Mouse (Mus musculus) liver, adult 2 months (tissue): Measurements from ENCODE around the gene Kat6b. TPM values are rescaled to one million over a fixed set of nuclear protein-coding genes. Genes with fewer than 3 reads are reported as not detected.

ENCODE experiments used
- DNase-seq: peaks from one replicate; pipeline ENCODE4 v3.0.0-alpha.2; 2011; ENCODE audit warnings: low read depth, low spot score; ENCODE audit errors: extremely low read depth
- H3K27ac ChIP-seq: fragments of 200-500 bp; replicated peaks from 2 replicates; pipeline ENCODE4 v1.5.1; 2012; ENCODE audit warnings: low read depth, mild to moderate bottlenecking, control low read depth, inconsistent platforms, low read length; ENCODE audit not compliant: insufficient read depth
- H3K27me3 ChIP-seq: fragments of 200-500 bp; 2 replicates; pipeline ENCODE4 v1.6.1; 2012; ENCODE audit warnings: mild to moderate bottlenecking, moderate library complexity, low read length, inconsistent platforms; ENCODE audit not compliant: control insufficient read depth, insufficient read depth
- H3K36me3 ChIP-seq: fragments of 200-500 bp; 2 replicates; pipeline ENCODE4 v1.6.1; 2012; ENCODE audit warnings: low read length, inconsistent platforms; ENCODE audit not compliant: control insufficient read depth, insufficient read depth
- H3K4me1 ChIP-seq: fragments of 200-500 bp; 2 replicates; pipeline ENCODE4 v1.6.1; 2011; ENCODE audit warnings: low read length; ENCODE audit not compliant: control insufficient read depth, insufficient read depth
- H3K4me3 ChIP-seq: fragments of 200-500 bp; 2 replicates; pipeline ENCODE4 v1.5.1; 2011; ENCODE audit warnings: low read depth, mild to moderate bottlenecking, control low read depth, low read length, moderate library complexity; ENCODE audit not compliant: insufficient read depth
- H3K79me2 ChIP-seq: fragments of 200-500 bp; 2 replicates; pipeline ENCODE4 v1.6.1; 2012; ENCODE audit warnings: inconsistent platforms, mild to moderate bottlenecking, low read length, moderate library complexity; ENCODE audit not compliant: control insufficient read depth, insufficient read depth
- H3K9ac ChIP-seq: fragments of 200-500 bp; 2 replicates; pipeline ENCODE4 v1.6.1; 2012; ENCODE audit warnings: low read depth, mild to moderate bottlenecking, control low read depth, inconsistent platforms, low read length
- CTCF ChIP-seq: fragments of 200-500 bp; IDR thresholded peaks from 2 replicates; pipeline ENCODE4 v1.5.1; 2011; ENCODE audit warnings: low read depth, low read length, control low read depth
- POLR2A ChIP-seq: fragments of 200-500 bp; IDR thresholded peaks from 2 replicates; pipeline ENCODE4 v1.6.1; 2011; ENCODE audit warnings: low read length, control low read depth; ENCODE audit not compliant: insufficient read depth; ENCODE audit errors: extremely low read depth
- WGBS: fragments of 180-500 bp; shearing (Covaris S2); methylation state at CpG from one replicate; pipeline ENCODE4 v1.1.7; 2018; 5-methylcytosine and 5-hydroxymethylcytosine counted together
- polyA plus RNA-seq: library from polyadenylated mRNA; depleted of rRNA; stranded (reverse); fragments of >200 nt; gene quantifications from 2 replicates; pipeline ENCODE4 v1.2.3, GENCODE M21; 2012
- total RNA-seq: library from RNA; depleted of rRNA; stranded (reverse); fragments of >200 nt; gene quantifications from 2 replicates; pipeline ENCODE4 v1.2.3, GENCODE M21; 2014

Gene Kat6b
- total and polyA plus RNA-seq, 2 experiments: 3.2 to 5.3 TPM

DNA sequence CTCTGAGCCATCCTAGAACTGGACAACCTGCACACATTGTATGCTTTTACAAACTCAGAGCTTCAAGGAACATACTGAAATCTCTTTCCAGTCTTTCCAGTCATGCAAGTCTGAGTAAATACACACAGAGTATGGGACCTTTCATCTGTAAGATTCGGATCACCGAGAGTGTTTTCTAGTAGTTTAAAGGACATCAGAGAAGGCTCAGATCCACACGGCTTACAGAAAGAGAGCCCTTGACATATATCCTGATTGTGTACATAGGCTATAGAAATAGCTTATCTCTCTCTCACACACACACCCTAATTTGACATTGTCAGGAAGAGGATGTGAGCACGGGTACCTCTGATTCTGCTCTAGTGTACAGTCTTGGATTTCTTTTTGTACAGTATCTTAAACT, 121.7 kb downstream of the Kat6b start:
- Histone ChIP-seq H3K79me2 (peaks cover 13% of the 10 kb centered on the region), H3K27me3 (no peaks in the 10 kb centered on the region), H3K4me1 (peaks cover 14% of the 10 kb centered on the region; the same call in 1 of the 2 replicates), H3K4me3 (no peak overlapping the region), H3K36me3 (no peaks in the 10 kb centered on the region), H3K27ac (no peak overlapping the region), H3K9ac (no peak overlapping the region)
- no peak for DNase-seq
- WGBS: 73% methylated on average over 4 of the region's 4 CpGs
- TF ChIP-seq POLR2A: no peak
- TF ChIP-seq CTCF: no peak

DNA sequence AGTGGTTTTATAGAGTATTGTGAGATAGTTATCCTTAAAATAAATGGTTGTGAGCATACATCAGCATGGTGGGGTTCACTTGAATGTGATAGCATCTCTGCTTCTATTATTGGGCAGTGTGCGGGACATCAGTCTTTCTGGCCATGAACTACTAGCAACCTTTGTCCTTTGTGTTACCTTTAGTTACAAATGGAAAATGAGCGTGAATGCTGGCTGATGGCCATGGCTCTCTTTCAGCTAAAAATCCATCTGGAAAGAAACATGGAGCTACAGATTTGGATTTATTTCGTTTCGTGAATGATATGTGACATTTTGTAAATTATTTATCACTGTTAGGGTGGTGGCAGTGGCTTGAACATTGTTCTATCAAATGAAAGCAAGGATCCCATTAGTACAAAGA, 126.5 kb downstream of the Kat6b start:
- Histone ChIP-seq H3K79me2 (peaks cover 9% of the 10 kb centered on the region; the same call in 1 of the 2 replicates), H3K36me3 (no peaks in the 10 kb centered on the region), H3K4me3 (no peak overlapping the region), H3K27me3 (no peaks in the 10 kb centered on the region), H3K4me1 (peaks cover 3% of the 10 kb centered on the region; the same call in 1 of the 2 replicates), H3K27ac (no peak overlapping the region), H3K9ac (no peak overlapping the region)
- WGBS: 10% methylated on average over 4 of the region's 4 CpGs
- DNase-seq: peak; percentile 76
- TF ChIP-seq POLR2A (no peak), CTCF (no peak)

DNA sequence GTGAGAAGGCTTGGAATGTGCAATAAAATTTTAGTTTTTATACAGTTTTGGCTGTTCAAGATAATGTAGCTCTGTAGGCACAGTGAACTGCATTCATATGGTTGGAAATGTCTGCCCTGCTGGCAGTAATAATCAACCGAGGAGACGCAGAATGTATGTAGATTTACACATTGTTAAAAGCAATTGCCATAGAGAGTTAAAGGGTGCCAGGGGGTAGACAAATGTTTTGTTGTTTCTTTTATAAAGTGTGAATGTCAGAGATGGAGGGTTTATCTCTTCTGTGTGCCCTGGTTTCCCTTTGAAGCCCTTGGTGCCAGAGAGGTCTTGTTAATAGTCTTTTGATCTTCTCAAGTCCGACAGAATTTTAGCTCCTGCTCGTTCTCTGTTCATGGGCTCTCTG, 127.7 kb downstream of the Kat6b start:
- Histone ChIP-seq H3K9ac (no peak overlapping the region), H3K4me1 (peaks cover 3% of the 10 kb centered on the region; the same call in 1 of the 2 replicates), H3K36me3 (no peaks in the 10 kb centered on the region), H3K79me2 (peaks cover 8% of the 10 kb centered on the region; the same call in 1 of the 2 replicates), H3K4me3 (no peak overlapping the region), H3K27me3 (no peaks in the 10 kb centered on the region), H3K27ac (no peak overlapping the region)
- TF ChIP-seq CTCF: no peak
- TF ChIP-seq POLR2A: no peak
- 81% methylated on average over 4 of the region's 4 CpGs for WGBS
- no peak for DNase-seq

DNA sequence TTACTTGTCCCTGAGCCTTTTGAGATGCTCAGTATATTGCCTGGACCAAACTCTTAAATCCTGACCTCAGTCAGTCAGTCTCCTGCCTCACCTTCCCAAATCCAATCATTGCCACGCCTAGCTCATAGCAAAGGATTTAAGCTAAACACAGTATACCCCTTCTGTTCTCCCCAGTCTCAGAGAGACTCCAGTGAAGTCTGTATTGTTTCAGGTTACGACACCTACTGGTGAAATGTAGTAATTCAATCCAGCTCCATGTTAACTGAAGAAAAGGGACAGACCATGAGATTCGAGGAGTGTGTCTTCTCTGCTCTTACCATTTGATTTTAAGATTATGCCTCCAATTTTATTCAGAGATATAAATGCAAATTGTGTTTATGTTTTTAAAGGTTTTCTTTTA, 129.0 kb downstream of the Kat6b start:
- H3K27me3 ChIP-seq: no peaks in the 10 kb centered on the region
- peaks cover 3% of the 10 kb centered on the region; the same call in 1 of the 2 replicates for H3K4me1 ChIP-seq
- no peak overlapping the region for H3K9ac ChIP-seq
- H3K4me3 ChIP-seq: no peak overlapping the region
- peaks cover 6% of the 10 kb centered on the region; the same call in 1 of the 2 replicates for H3K79me2 ChIP-seq
- DNase-seq: peak; percentile 46
- no peaks in the 10 kb centered on the region for H3K36me3 ChIP-seq
- TF ChIP-seq POLR2A: no peak
- peak; percentile 49 for TF ChIP-seq CTCF
- 29% methylated on average over 3 of the region's 3 CpGs for WGBS
- no peak overlapping the region for H3K27ac ChIP-seq

DNA sequence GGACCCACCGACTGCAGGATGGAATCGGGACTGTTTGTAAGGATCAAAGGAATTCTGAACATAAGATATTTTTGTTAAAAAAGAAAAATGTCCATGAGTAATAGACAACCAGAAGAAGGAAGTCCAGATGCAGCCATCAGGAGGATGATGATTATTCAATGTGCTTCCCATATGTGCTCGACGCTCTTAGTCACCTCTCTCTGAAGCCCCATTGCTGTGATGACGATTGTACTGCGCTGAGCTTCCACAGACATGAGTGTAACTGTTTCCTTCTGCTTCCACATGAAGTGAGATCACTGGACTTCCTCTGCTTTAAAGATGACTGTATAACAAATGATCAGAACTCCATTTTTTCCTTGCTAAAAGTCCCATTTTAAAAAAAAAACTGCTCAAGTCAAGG, 131.8 kb downstream of the Kat6b start:
- WGBS: 94% methylated on average over 6 of the region's 6 CpGs
- TF ChIP-seq CTCF (no peak), POLR2A (no peak)
- Histone ChIP-seq H3K27ac (no peak overlapping the region), H3K27me3 (no peaks in the 10 kb centered on the region), H3K4me3 (no peak overlapping the region), H3K9ac (no peak overlapping the region), H3K79me2 (peaks cover 6% of the 10 kb centered on the region; the same call in 1 of the 2 replicates), H3K36me3 (no peaks in the 10 kb centered on the region), H3K4me1 (peaks cover 2% of the 10 kb centered on the region; the same call in 1 of the 2 replicates)
- no peak for DNase-seq

DNA sequence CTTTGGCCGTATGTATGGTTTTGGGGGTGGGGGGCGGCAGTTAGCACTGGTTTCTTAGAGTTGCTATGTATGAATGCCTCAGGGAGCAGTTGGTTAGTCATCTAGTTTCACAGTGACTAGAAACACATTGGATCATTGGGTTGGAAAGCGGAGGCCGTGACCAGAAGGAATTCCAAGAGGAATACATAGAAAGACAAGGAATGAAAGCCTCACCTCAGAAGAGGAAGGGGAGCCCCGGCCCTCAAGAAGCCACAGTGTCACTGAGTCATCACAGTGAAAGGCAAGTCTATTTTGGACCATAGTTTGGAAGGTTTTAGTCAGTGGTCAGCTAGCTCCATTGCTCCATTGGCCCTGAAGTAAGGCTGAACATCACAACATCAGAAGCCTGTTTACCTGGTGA, 132.9 kb downstream of the Kat6b start:
- Histone ChIP-seq H3K4me1 (peaks cover 2% of the 10 kb centered on the region; the same call in 1 of the 2 replicates), H3K4me3 (no peak overlapping the region), H3K9ac (no peak overlapping the region), H3K27ac (no peak overlapping the region), H3K79me2 (peaks cover 6% of the 10 kb centered on the region; the same call in 1 of the 2 replicates), H3K36me3 (no peaks in the 10 kb centered on the region), H3K27me3 (no peaks in the 10 kb centered on the region)
- WGBS: 95% methylated on average over 5 of the region's 5 CpGs
- DNase-seq: no peak
- TF ChIP-seq POLR2A (no peak), CTCF (no peak)
